Mouse (Mus musculus): ENCODE data around the gene Epha3. TPM values are rescaled to one million over a fixed set of nuclear protein-coding genes. Genes with fewer than 3 reads are reported as not detected.

Epha3 gene
- polyA plus RNA-seq, 1 experiment = 3.0 TPM

GRCm38 (mm10) chr16:63798341-63798740 is 65.6 kb downstream of the Epha3 start:
- H3K4me3 ChIP-seq (ENCODE audit: insufficient read depth, low read length) = no peak overlapping the region
- no peak overlapping the region for H3K27ac ChIP-seq (ENCODE audit: insufficient read depth, low read length)
- no peak for TF ChIP-seq POLR2A (IDR thresholded peaks at IDR 0.05; ENCODE audit: extremely low read depth, insufficient read depth, low read length)
- TF ChIP-seq CTCF (IDR thresholded peaks at IDR 0.05; ENCODE audit: extremely low read depth, insufficient read depth, low read length) = no peak
- no peaks in the 10 kb centered on the region for H3K4me1 ChIP-seq (ENCODE audit: control insufficient read depth, insufficient read depth, low read length)

DNA sequence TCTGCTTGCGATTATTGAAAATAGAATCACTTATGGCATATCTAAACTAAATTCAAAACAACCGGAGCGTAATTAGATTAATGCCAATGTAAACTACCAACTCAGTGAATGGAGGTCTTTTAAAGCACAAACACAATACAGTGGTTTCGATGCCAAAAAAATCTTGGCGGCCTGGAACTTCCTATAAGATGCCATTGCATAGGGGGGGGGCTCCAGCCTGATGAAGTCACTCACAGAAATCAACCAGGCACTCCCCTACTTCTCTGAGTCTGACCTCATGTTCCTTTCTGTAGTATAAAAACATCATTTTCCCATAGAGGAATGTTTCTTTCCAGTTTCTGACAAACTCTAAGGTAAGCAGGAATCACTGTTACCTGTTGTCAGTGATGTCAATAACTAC is 69.7 kb downstream of the Epha3 start:
- Histone ChIP-seq H3K4me1 (ENCODE audit: control insufficient read depth, insufficient read depth, low read length) (no peaks in the 10 kb centered on the region), H3K27ac (ENCODE audit: insufficient read depth, low read length) (no peak overlapping the region), H3K4me3 (ENCODE audit: insufficient read depth, low read length) (no peak overlapping the region)
- no peak for TF ChIP-seq CTCF (IDR thresholded peaks at IDR 0.05; ENCODE audit: extremely low read depth, insufficient read depth, low read length)
- TF ChIP-seq POLR2A (IDR thresholded peaks at IDR 0.05; ENCODE audit: extremely low read depth, insufficient read depth, low read length) = no peak

- Histone ChIP-seq H3K27ac (ENCODE audit: insufficient read depth, low read length) (no peak overlapping the region), H3K4me3 (ENCODE audit: insufficient read depth, low read length) (no peak overlapping the region), H3K4me1 (ENCODE audit: control insufficient read depth, insufficient read depth, low read length) (no peaks in the 10 kb centered on the region)
- TF ChIP-seq POLR2A (IDR thresholded peaks at IDR 0.05; ENCODE audit: extremely low read depth, insufficient read depth, low read length) = no peak
- no peak for TF ChIP-seq CTCF (IDR thresholded peaks at IDR 0.05; ENCODE audit: extremely low read depth, insufficient read depth, low read length)
These were observed 70.2 kb downstream of the Epha3 start for GRCm38 (mm10) chr16:63793805-63794204.

- Histone ChIP-seq H3K4me3 (ENCODE audit: insufficient read depth, low read length) (no peak overlapping the region), H3K4me1 (ENCODE audit: control insufficient read depth, insufficient read depth, low read length) (no peaks in the 10 kb centered on the region), H3K27ac (ENCODE audit: insufficient read depth, low read length) (no peak overlapping the region)
- TF ChIP-seq CTCF (IDR thresholded peaks at IDR 0.05; ENCODE audit: extremely low read depth, insufficient read depth, low read length) (no peak), POLR2A (IDR thresholded peaks at IDR 0.05; ENCODE audit: extremely low read depth, insufficient read depth, low read length) (no peak)
These were observed 71.9 kb downstream of the Epha3 start for GRCm38 (mm10) chr16:63792084-63792483.

- TF ChIP-seq POLR2A (IDR thresholded peaks at IDR 0.05; ENCODE audit: extremely low read depth, insufficient read depth, low read length) = no peak
- TF ChIP-seq CTCF (IDR thresholded peaks at IDR 0.05; ENCODE audit: extremely low read depth, insufficient read depth, low read length) = no peak
- no peak overlapping the region for H3K4me3 ChIP-seq (ENCODE audit: insufficient read depth, low read length)
- no peaks in the 10 kb centered on the region for H3K4me1 ChIP-seq (ENCODE audit: control insufficient read depth, insufficient read depth, low read length)
- no peak overlapping the region for H3K27ac ChIP-seq (ENCODE audit: insufficient read depth, low read length)
These were observed 80.4 kb downstream of the Epha3 start for GRCm38 (mm10) chr16:63783544-63783943.

DNA sequence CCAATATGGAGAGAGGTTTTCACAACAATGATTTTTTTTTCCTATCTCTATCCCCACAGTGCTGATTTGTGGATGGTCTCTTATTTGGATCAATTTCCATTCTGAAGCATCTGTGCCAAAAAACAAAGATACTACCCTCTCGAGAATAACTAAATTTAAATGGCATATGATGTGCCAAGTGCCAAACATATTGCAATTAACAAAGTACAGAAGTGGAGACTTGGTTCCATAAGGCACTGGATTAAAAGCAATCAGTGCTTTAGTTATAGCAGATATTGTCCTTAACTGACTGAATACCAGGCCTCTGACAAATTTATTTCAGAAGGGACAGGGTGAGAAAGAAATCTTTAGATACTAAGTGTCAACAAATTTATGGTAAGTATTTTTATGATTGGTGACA is 81.9 kb downstream of the Epha3 start:
- TF ChIP-seq CTCF (IDR thresholded peaks at IDR 0.05; ENCODE audit: extremely low read depth, insufficient read depth, low read length) = no peak
- no peak for TF ChIP-seq POLR2A (IDR thresholded peaks at IDR 0.05; ENCODE audit: extremely low read depth, insufficient read depth, low read length)
- Histone ChIP-seq H3K4me1 (ENCODE audit: control insufficient read depth, insufficient read depth, low read length) (no peaks in the 10 kb centered on the region), H3K4me3 (ENCODE audit: insufficient read depth, low read length) (no peak overlapping the region), H3K27ac (ENCODE audit: insufficient read depth, low read length) (no peak overlapping the region)

DNA sequence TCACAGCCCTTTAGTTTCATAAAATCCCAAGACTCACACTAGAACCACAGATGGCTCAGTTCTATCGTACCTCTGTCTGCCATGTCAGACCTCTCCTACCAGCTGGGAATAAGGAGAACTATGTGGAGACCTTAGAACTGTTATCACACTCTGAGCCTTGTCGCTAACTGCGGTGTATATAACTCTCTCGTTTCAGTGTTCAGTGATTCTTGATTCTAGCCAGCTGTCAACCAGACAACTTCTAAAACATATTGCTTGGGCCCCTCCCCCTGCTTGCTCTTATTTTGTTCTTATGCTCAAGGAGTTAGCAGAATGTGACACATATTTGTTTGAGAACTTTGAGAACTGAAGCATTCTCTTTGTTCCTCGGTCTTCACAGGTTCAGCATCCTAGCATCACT is 83.8 kb downstream of the Epha3 start:
- no peak overlapping the region for H3K27ac ChIP-seq (ENCODE audit: insufficient read depth, low read length)
- no peaks in the 10 kb centered on the region for H3K4me1 ChIP-seq (ENCODE audit: control insufficient read depth, insufficient read depth, low read length)
- TF ChIP-seq CTCF (IDR thresholded peaks at IDR 0.05; ENCODE audit: extremely low read depth, insufficient read depth, low read length) (no peak), POLR2A (IDR thresholded peaks at IDR 0.05; ENCODE audit: extremely low read depth, insufficient read depth, low read length) (no peak)
- H3K4me3 ChIP-seq (ENCODE audit: insufficient read depth, low read length) = no peak overlapping the region

- H3K4me1 ChIP-seq (ENCODE audit: control insufficient read depth, insufficient read depth, low read length) = no peaks in the 10 kb centered on the region
- no peak overlapping the region for H3K27ac ChIP-seq (ENCODE audit: insufficient read depth, low read length)
- H3K4me3 ChIP-seq (ENCODE audit: insufficient read depth, low read length) = no peak overlapping the region
- TF ChIP-seq CTCF (IDR thresholded peaks at IDR 0.05; ENCODE audit: extremely low read depth, insufficient read depth, low read length) (no peak), POLR2A (IDR thresholded peaks at IDR 0.05; ENCODE audit: extremely low read depth, insufficient read depth, low read length) (no peak)
These were observed 86.2 kb downstream of the Epha3 start for GRCm38 (mm10) chr16:63777811-63778210.

GRCm38 (mm10) chr16:63772566-63772965 is 91.4 kb downstream of the Epha3 start:
- no peaks in the 10 kb centered on the region for H3K4me1 ChIP-seq (ENCODE audit: control insufficient read depth, insufficient read depth, low read length)
- TF ChIP-seq POLR2A (IDR thresholded peaks at IDR 0.05; ENCODE audit: extremely low read depth, insufficient read depth, low read length) = no peak
- TF ChIP-seq CTCF (IDR thresholded peaks at IDR 0.05; ENCODE audit: extremely low read depth, insufficient read depth, low read length) = no peak

GRCm38 (mm10) chr16:63767589-63767988 is 96.4 kb downstream of the Epha3 start:
- Histone ChIP-seq H3K4me3 (ENCODE audit: insufficient read depth, low read length) (no peak overlapping the region), H3K4me1 (ENCODE audit: control insufficient read depth, insufficient read depth, low read length) (no peaks in the 10 kb centered on the region), H3K27ac (ENCODE audit: insufficient read depth, low read length) (no peak overlapping the region)
- TF ChIP-seq POLR2A (IDR thresholded peaks at IDR 0.05; ENCODE audit: extremely low read depth, insufficient read depth, low read length) (no peak), CTCF (IDR thresholded peaks at IDR 0.05; ENCODE audit: extremely low read depth, insufficient read depth, low read length) (no peak)

More at GRCm38 (mm10) chr16:63772566-63772965, 91.4 kb downstream of the Epha3 start:
- H3K4me3 ChIP-seq (ENCODE audit: insufficient read depth, low read length) = no peak overlapping the region
- no peak overlapping the region for H3K27ac ChIP-seq (ENCODE audit: insufficient read depth, low read length)

Data from cortical plate, adult 2 months (tissue).